Mouse (Mus musculus): ENCODE measurements at regions not wholly inside any gene's neighbourhood (a gene's known extent, or its start where the extent isn't known, plus 50 kb on each side); places are given as distances from the start of the nearest gene placed in this dataset.

DNA sequence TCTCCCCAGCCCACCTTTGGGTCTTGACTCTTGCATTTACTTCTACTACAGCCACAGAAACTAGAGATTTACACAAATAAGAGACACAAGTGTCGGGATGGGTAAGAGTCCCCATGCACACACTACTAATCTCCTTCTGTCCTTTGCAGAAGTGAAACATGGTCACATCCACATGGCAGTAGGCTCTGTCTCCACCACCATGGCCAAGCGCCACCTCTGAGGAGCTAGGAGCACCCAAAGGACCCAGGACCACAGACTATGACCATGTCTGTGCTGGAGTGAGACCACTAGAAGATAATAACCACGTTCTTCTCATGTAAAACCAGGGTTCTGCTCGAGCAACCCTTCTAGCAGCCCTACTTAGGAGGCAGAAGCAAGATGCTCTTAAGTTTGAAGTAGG lies 81.1 kb upstream of the Arid1b start:
- DNase-seq (ENCODE audit: extremely low spot score, low read depth, low spot score) = no peak

- no peak for DNase-seq (ENCODE audit: extremely low spot score, low read depth, low spot score)
These were observed 74.2 kb upstream of the Arid1b start for GRCm38 (mm10) chr17:4919866-4920495.

GRCm38 (mm10) chr17:4921121-4921520 lies 73.0 kb upstream of the Arid1b start:
- no peak for DNase-seq (ENCODE audit: extremely low spot score, low read depth, low spot score)

DNA sequence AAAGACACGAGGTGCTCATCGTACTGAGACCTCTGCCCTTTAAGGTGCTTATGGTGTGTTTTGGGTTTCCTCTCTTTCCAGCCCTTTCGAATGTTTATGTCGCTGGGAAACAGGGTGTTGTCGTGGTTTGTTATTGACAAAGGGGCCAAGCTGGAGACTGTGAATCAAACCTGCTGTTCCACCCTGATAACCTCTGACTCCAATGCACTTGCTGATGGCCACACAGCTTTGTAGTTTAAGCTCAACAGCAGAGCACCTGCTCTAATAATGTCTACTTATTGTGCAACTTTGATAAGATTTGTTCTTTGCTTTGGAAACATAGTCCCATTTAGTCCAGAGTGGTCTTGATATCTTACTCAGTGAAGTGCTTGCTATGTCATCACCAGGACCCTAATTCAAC lies 65.5 kb upstream of the Arid1b start:
- no peak for DNase-seq (ENCODE audit: extremely low spot score, low read depth, low spot score)

DNA sequence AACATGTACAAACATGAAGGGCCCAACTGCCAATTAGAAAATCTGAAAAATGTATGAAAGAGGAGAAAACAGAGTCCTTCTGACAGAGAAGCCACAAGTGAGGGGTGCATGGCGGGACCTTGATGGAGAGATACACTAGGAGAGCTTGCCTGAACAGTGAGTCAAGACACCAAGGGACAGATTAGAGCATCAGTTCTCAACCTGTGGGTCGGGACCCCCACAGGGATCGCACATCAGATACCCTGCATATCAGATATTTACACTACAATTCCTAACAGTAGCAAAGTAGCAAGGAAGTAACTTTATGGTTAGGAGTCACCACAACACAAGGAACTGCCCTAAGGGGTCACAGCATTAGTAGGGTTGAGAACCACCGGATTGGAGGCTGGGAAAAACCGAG lies 58.9 kb upstream of the Arid1b start:
- no peak for DNase-seq (ENCODE audit: extremely low spot score, low read depth, low spot score)

GRCm38 (mm10) chr17:4940589-4940988 lies 53.5 kb upstream of the Arid1b start:
- no peak for DNase-seq (ENCODE audit: extremely low spot score, low read depth, low spot score)

GRCm38 (mm10) chr17:4941286-4941800 lies 52.8 kb upstream of the Arid1b start:
- DNase-seq (ENCODE audit: extremely low spot score, low read depth, low spot score) = no peak

DNA sequence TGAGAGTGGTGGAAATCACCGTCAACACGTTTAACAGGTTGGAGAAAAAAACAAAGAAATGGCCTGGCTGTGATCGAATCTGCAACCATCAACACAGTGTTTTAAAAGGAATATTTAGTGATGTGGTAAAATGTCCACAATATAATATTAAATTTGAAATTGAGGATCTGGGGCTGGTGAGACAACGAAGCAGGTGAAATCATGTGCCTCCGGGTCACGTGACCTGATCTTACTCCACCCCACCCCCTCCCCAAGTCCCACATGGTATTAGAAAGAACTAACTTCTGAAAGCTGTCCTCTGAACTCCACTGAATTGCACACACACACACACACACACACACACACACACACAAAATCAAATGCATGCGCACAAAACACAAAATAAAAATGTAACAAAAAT lies 51.3 kb upstream of the Arid1b start:
- DNase-seq (ENCODE audit: extremely low spot score, low read depth, low spot score) = no peak

Measured in hindlimb bud, embryonic 11.5 days (tissue).